Mouse (Mus musculus) heart, adult 2 months (tissue): ENCODE measurements around the gene Gm45261.

Experiments used
- CTCF ChIP-seq: fragments of 200-600 bp; IDR thresholded peaks from 2 replicates; pipeline ENCODE4 v1.8.1; 2022; ENCODE audit warnings: antibody characterized with exemption, mild to moderate bottlenecking, moderate library complexity
- EP300 ChIP-seq: fragments of 200-500 bp; IDR thresholded peaks from 2 replicates; pipeline ENCODE4 v1.6.1; 2011; ENCODE audit warnings: low read depth, low read length, control low read depth; ENCODE audit not compliant: insufficient read depth
- POLR2A ChIP-seq: fragments of 200-500 bp; IDR thresholded peaks from 2 replicates; pipeline ENCODE4 v1.6.1; 2011; ENCODE audit warnings: mild to moderate bottlenecking, low read depth, low read length, control low read depth; ENCODE audit not compliant: insufficient read depth

- TF ChIP-seq CTCF: no peak
- TF ChIP-seq POLR2A: no peak
- TF ChIP-seq EP300: no peak
These were observed 35.1 kb upstream of the Gm45261 start for GRCm38 (mm10) chr1:80496360-80496759.
